Mouse (Mus musculus) limb, embryonic 11.5 days (tissue): ENCODE measurements around the gene Tmem161a. TPM values are rescaled to one million over a fixed set of nuclear protein-coding genes. Genes with fewer than 3 reads are reported as not detected.

ENCODE experiments used
- ATAC-seq: fragments of 200-750 bp; cut with Nextera tagmentation; 2 replicates; pipeline ENCODE4 v1.8.0; 2017; ENCODE audit warnings: low read depth; ENCODE audit not compliant: insufficient number of reproducible peaks, low FRiP score, low TSS enrichment
- DNase-seq: peaks from one replicate; pipeline ENCODE4 v3.0.0-alpha.2; 2015; ENCODE audit warnings: low spot score
- H3K27ac ChIP-seq: fragments of 300-500 bp; sonication (generic); replicated peaks from 2 replicates; pipeline ENCODE4 v1.5.1; 2014; ENCODE audit warnings: low read depth, mild to moderate bottlenecking, low read length
- H3K27me3 ChIP-seq: fragments of 300-500 bp; sonication (generic); 2 replicates; pipeline ENCODE4 v1.6.1; 2014; ENCODE audit warnings: mild to moderate bottlenecking, low read length, mixed read lengths; ENCODE audit not compliant: control insufficient read depth, insufficient read depth
- H3K36me3 ChIP-seq: fragments of 300-500 bp; sonication (generic); 2 replicates; pipeline ENCODE4 v1.6.1; 2014; ENCODE audit warnings: mild to moderate bottlenecking, low read length, moderate library complexity, mixed read lengths; ENCODE audit not compliant: control insufficient read depth, insufficient read depth
- H3K4me1 ChIP-seq: fragments of 300-500 bp; sonication (generic); 2 replicates; pipeline ENCODE4 v1.6.1; 2014; ENCODE audit warnings: low read length, mixed read lengths; ENCODE audit not compliant: control insufficient read depth, insufficient read depth
- H3K4me2 ChIP-seq: fragments of 300-500 bp; sonication (generic); 2 replicates; pipeline ENCODE4 v1.6.1; 2014; ENCODE audit warnings: low read depth, mild to moderate bottlenecking, moderate library complexity; ENCODE audit not compliant: severe bottlenecking
- H3K4me3 ChIP-seq: fragments of 300-500 bp; sonication (generic); 2 replicates; pipeline ENCODE4 v1.5.1; 2014; ENCODE audit warnings: low read depth, low read length
- H3K9ac ChIP-seq: fragments of 300-500 bp; sonication (generic); 2 replicates; pipeline ENCODE4 v1.6.1; 2014; ENCODE audit warnings: mild to moderate bottlenecking, low read length
- H3K9me3 ChIP-seq: fragments of 300-500 bp; sonication (generic); 2 replicates; pipeline ENCODE4 v1.6.1; 2016; ENCODE audit warnings: low read length; ENCODE audit not compliant: control insufficient read depth
- WGBS: fragments of 180-500 bp; shearing (Covaris S2); extraction: QIAGEN DNeasy Blood & Tissue Kit; methylation state at CpG from one replicate; pipeline ENCODE4 v1.1.7; 2014; 5-methylcytosine and 5-hydroxymethylcytosine counted together
- polyA plus RNA-seq: library from polyadenylated mRNA; unstranded; fragments of >200 nt; fragmentation: Nextera tagmentation; extraction: Ambion mirVana; gene quantifications from 2 replicates; pipeline ENCODE4 v1.2.1, GENCODE M21; 2014

Tmem161a gene
- polyA plus RNA-seq, 1 experiment from 2014 or later, result 43.5 TPM

GRCm38 (mm10) chr8:70230837-70231236 lies 58.7 kb downstream of the Tmem161a start:
- no peak for ATAC-seq
- H3K27ac ChIP-seq, result no peak overlapping the region

More at GRCm38 (mm10) chr8:70230837-70231236, 58.7 kb downstream of the Tmem161a start:
- no peak for DNase-seq
- Histone ChIP-seq H3K9me3 (no peaks in the 10 kb centered on the region), H3K27me3 (no peaks in the 10 kb centered on the region), H3K4me2 (no peak overlapping the region), H3K36me3 (peaks cover 6% of the 10 kb centered on the region; the same call in 1 of the 2 replicates), H3K4me1 (peaks cover 7% of the 10 kb centered on the region; the same call in 1 of the 2 replicates), H3K4me3 (no peak overlapping the region), H3K9ac (no peak overlapping the region)
- 95% methylated on average over 9 of the region's 9 CpGs for WGBS

Other genes starting within 250 kb of the Tmem161a start
- 79.5 and 93.3 TPM in 2 replicates for gene Gatad2a, start 176.0 kb upstream of the Tmem161a start, polyA plus RNA-seq
- 52.5 and 58.3 TPM in 2 replicates for gene Mau2, start 129.6 kb upstream of the Tmem161a start, polyA plus RNA-seq
- gene Sugp1, start 129.5 kb upstream of the Tmem161a start, polyA plus RNA-seq, result 39.1 TPM in 2 replicates
- gene Tm6sf2, start 99.4 kb upstream of the Tmem161a start, polyA plus RNA-seq, result 0.52 and 1.2 TPM in 2 replicates
- gene Hapln4, start 88.9 kb upstream of the Tmem161a start, polyA plus RNA-seq, result 0.05 TPM in 1 of 2 replicates, not detected in the other
- gene Ncan, start 51.5 kb upstream of the Tmem161a start, polyA plus RNA-seq, result 0.60 and 0.79 TPM in 2 replicates
- 13.7 and 20.8 TPM in 2 replicates for gene Nr2c2ap, start 41.0 kb upstream of the Tmem161a start, polyA plus RNA-seq
- 20.0 and 21.3 TPM in 2 replicates for gene Rfxank, start 33.2 kb upstream of the Tmem161a start, polyA plus RNA-seq
- 49.6 and 53.2 TPM in 2 replicates for gene Borcs8, start 32.9 kb upstream of the Tmem161a start, polyA plus RNA-seq
- 0.40 and 0.41 TPM in 2 replicates for gene Mef2b, start 32.6 kb upstream of the Tmem161a start, polyA plus RNA-seq
- 2.1 and 2.4 TPM in 2 replicates for gene Slc25a42, start 39.9 kb downstream of the Tmem161a start, polyA plus RNA-seq
- gene Sugp2, start 61.9 kb downstream of the Tmem161a start, polyA plus RNA-seq, result 34.3 and 41.0 TPM in 2 replicates
- gene Armc6, start 62.1 kb downstream of the Tmem161a start, polyA plus RNA-seq, result 19.8 and 20.1 TPM in 2 replicates
- 75.2 and 78.6 TPM in 2 replicates for gene Homer3, start 110.5 kb downstream of the Tmem161a start, polyA plus RNA-seq
- gene Ddx49, start 130.1 kb downstream of the Tmem161a start, polyA plus RNA-seq, result 55.8 and 62.1 TPM in 2 replicates
- gene Cope, start 130.2 kb downstream of the Tmem161a start, polyA plus RNA-seq, result 263 and 281 TPM in 2 replicates
- gene Cers1, start 143.4 kb downstream of the Tmem161a start, polyA plus RNA-seq, result 4.7 and 6.0 TPM in 2 replicates
- 2.9 and 4.2 TPM in 2 replicates for gene Gdf1, start 157.5 kb downstream of the Tmem161a start, polyA plus RNA-seq
- gene Upf1, start 180.9 kb downstream of the Tmem161a start, polyA plus RNA-seq, result 23.2 and 25.1 TPM in 2 replicates
- 0.43 and 0.50 TPM in 2 replicates for gene Comp, start 201.2 kb downstream of the Tmem161a start, polyA plus RNA-seq